Mouse (Mus musculus) gastrocnemius, postnatal 10 days (tissue): ENCODE results near the gene BC055324. TPM values are rescaled to one million over a fixed set of nuclear protein-coding genes. Genes with fewer than 3 reads are reported as not detected.

ENCODE experiments used
- total RNA-seq, 2 experiments: library from RNA; stranded (reverse); gene quantifications; 2 replicates each; pipeline ENCODE4 v1.2.3; 2021

Gene BC055324
- total RNA-seq, 2 experiments from 2014 or later, result 2.0 to 2.4 TPM

Other genes with a start within 250 kb of the BC055324 start
- gene Kifap3, start 215.2 kb downstream of the BC055324 start, total RNA-seq, result 10 to 100 TPM; 15.3 to 20.1 TPM
- gene Scyl3, start 65.7 kb downstream of the BC055324 start, total RNA-seq, result 1 to 10 TPM; 5.7 to 7.9 TPM
- 1 to 10 TPM; 2.7 to 3.1 TPM for gene Mettl18, start 93 bp upstream of the BC055324 start, total RNA-seq
- gene Sele, start 53.4 kb upstream of the BC055324 start, total RNA-seq, result not detected
- 1 to 10 TPM in 1 of 2 experiments, under 1 TPM in 1; 0.47 to 1.0 TPM for gene Sell, start 67.2 kb upstream of the BC055324 start, total RNA-seq
- gene Selp, start 120.5 kb upstream of the BC055324 start, total RNA-seq, result under 1 TPM; 0.70 to 0.95 TPM
- gene F5, start 157.0 kb upstream of the BC055324 start, total RNA-seq, result under 1 TPM; 0.14 to 0.68 TPM